Mouse (Mus musculus): ENCODE data around the gene Pde4d. TPM values are rescaled to one million over a fixed set of nuclear protein-coding genes. Genes with fewer than 3 reads are reported as not detected.

The Pde4d gene
- polyA plus RNA-seq, 1 experiment from 2014 or later: 12.4 TPM

GRCm38 (mm10) chr13:109388626-109389220 lies 939.0 kb downstream of the Pde4d start:
- Histone ChIP-seq H3K27me3 (replicated peaks) (no peaks in the 10 kb centered on the region), H3K4me1 (peaks cover 3% of the 10 kb centered on the region; the same call in 1 of the 2 replicates), H3K27ac (no peak overlapping the region), H3K36me3 (no peaks in the 10 kb centered on the region), H3K9ac (no peak overlapping the region), H3K4me2 (replicated peaks) (no peak overlapping the region), H3K9me3 (no peaks in the 10 kb centered on the region), H3K4me3 (no peak overlapping the region)
- WGBS: 72% methylated on average over 8 of the region's 8 CpGs
- no peak for ATAC-seq (ENCODE audit: low FRiP score, low read depth)

GRCm38 (mm10) chr13:109402396-109402795 lies 952.6 kb downstream of the Pde4d start:
- Histone ChIP-seq H3K9me3 (no peaks in the 10 kb centered on the region), H3K4me3 (no peak overlapping the region), H3K36me3 (no peaks in the 10 kb centered on the region), H3K9ac (no peak overlapping the region), H3K27ac (no peak overlapping the region), H3K4me2 (replicated peaks) (no peak overlapping the region), H3K4me1 (no peaks in the 10 kb centered on the region), H3K27me3 (replicated peaks) (no peaks in the 10 kb centered on the region)
- ATAC-seq (ENCODE audit: low FRiP score, low read depth): no peak
- 79% methylated on average over 4 of the region's 4 CpGs for WGBS

GRCm38 (mm10) chr13:109402936-109403335 lies 953.2 kb downstream of the Pde4d start:
- H3K27me3 ChIP-seq (replicated peaks): no peaks in the 10 kb centered on the region
- no peak for ATAC-seq (ENCODE audit: low FRiP score, low read depth)
- no peaks in the 10 kb centered on the region for H3K9me3 ChIP-seq
- WGBS: 14% methylated on average over 2 of the region's 2 CpGs
- no peak overlapping the region for H3K4me2 ChIP-seq (replicated peaks)
- H3K27ac ChIP-seq: no peak overlapping the region
- no peaks in the 10 kb centered on the region for H3K4me1 ChIP-seq
- no peak overlapping the region for H3K4me3 ChIP-seq
- H3K36me3 ChIP-seq: no peaks in the 10 kb centered on the region
- no peak overlapping the region for H3K9ac ChIP-seq

- no peaks in the 10 kb centered on the region for H3K36me3 ChIP-seq
- no peak overlapping the region for H3K4me3 ChIP-seq
- no peaks in the 10 kb centered on the region for H3K27me3 ChIP-seq (replicated peaks)
- WGBS: 94% methylated on average over 8 of the region's 8 CpGs
- no peak for ATAC-seq (ENCODE audit: low FRiP score, low read depth)
- H3K27ac ChIP-seq: no peak overlapping the region
- H3K9ac ChIP-seq: no peak overlapping the region
- H3K4me2 ChIP-seq (replicated peaks): no peak overlapping the region
- H3K4me1 ChIP-seq: no peaks in the 10 kb centered on the region
- H3K9me3 ChIP-seq: no peaks in the 10 kb centered on the region
These were observed 956.6 kb downstream of the Pde4d start for GRCm38 (mm10) chr13:109406341-109406740.

GRCm38 (mm10) chr13:109407371-109407770 lies 957.6 kb downstream of the Pde4d start:
- Histone ChIP-seq H3K4me1 (no peaks in the 10 kb centered on the region), H3K9me3 (no peaks in the 10 kb centered on the region), H3K9ac (no peak overlapping the region), H3K27me3 (replicated peaks) (no peaks in the 10 kb centered on the region), H3K36me3 (no peaks in the 10 kb centered on the region), H3K4me3 (no peak overlapping the region), H3K4me2 (replicated peaks) (no peak overlapping the region), H3K27ac (no peak overlapping the region)
- ATAC-seq (ENCODE audit: low FRiP score, low read depth): no peak
- WGBS: 56% methylated on average over 3 of the region's 3 CpGs

GRCm38 (mm10) chr13:109420426-109420825 lies 970.7 kb downstream of the Pde4d start:
- peaks cover 6% of the 10 kb centered on the region for H3K9me3 ChIP-seq
- no peak overlapping the region for H3K4me3 ChIP-seq
- no peak for ATAC-seq (ENCODE audit: low FRiP score, low read depth)
- H3K9ac ChIP-seq: no peak overlapping the region
- H3K27me3 ChIP-seq (replicated peaks): no peaks in the 10 kb centered on the region
- WGBS: 68% methylated on average over 3 of the region's 3 CpGs
- H3K4me1 ChIP-seq: no peaks in the 10 kb centered on the region
- no peaks in the 10 kb centered on the region for H3K36me3 ChIP-seq
- H3K27ac ChIP-seq: no peak overlapping the region
- H3K4me2 ChIP-seq (replicated peaks): no peak overlapping the region

GRCm38 (mm10) chr13:109424906-109425305 lies 975.2 kb downstream of the Pde4d start:
- no peak for ATAC-seq (ENCODE audit: low FRiP score, low read depth)
- no peaks in the 10 kb centered on the region for H3K36me3 ChIP-seq
- H3K27me3 ChIP-seq (replicated peaks): no peaks in the 10 kb centered on the region
- no peak overlapping the region for H3K27ac ChIP-seq
- WGBS: 77% methylated on average over 2 of the region's 2 CpGs
- H3K9me3 ChIP-seq: peaks cover 6% of the 10 kb centered on the region
- H3K4me3 ChIP-seq: no peak overlapping the region
- no peak overlapping the region for H3K9ac ChIP-seq
- no peak overlapping the region for H3K4me2 ChIP-seq (replicated peaks)
- no peaks in the 10 kb centered on the region for H3K4me1 ChIP-seq

- no peak overlapping the region for H3K9ac ChIP-seq
- H3K27ac ChIP-seq: no peak overlapping the region
- H3K4me1 ChIP-seq: no peaks in the 10 kb centered on the region
- peaks cover 6% of the 10 kb centered on the region for H3K9me3 ChIP-seq
- 83% methylated on average over 13 of the region's 13 CpGs for WGBS
- H3K4me2 ChIP-seq (replicated peaks): no peak overlapping the region
- no peaks in the 10 kb centered on the region for H3K27me3 ChIP-seq (replicated peaks)
- no peaks in the 10 kb centered on the region for H3K36me3 ChIP-seq
- H3K4me3 ChIP-seq: no peak overlapping the region
- ATAC-seq (ENCODE audit: low FRiP score, low read depth): no peak
These were observed 975.8 kb downstream of the Pde4d start for GRCm38 (mm10) chr13:109425548-109425947.

- 96% methylated on average over 5 of the region's 5 CpGs for WGBS
- H3K4me3 ChIP-seq: no peak overlapping the region
- no peak overlapping the region for H3K4me2 ChIP-seq (replicated peaks)
- no peaks in the 10 kb centered on the region for H3K27me3 ChIP-seq (replicated peaks)
- H3K27ac ChIP-seq: no peak overlapping the region
- no peaks in the 10 kb centered on the region for H3K36me3 ChIP-seq
- H3K4me1 ChIP-seq: no peaks in the 10 kb centered on the region
- H3K9me3 ChIP-seq: peaks cover 6% of the 10 kb centered on the region
- ATAC-seq (ENCODE audit: low FRiP score, low read depth): no peak
- H3K9ac ChIP-seq: no peak overlapping the region
These were observed 976.3 kb downstream of the Pde4d start for GRCm38 (mm10) chr13:109426058-109426457.

GRCm38 (mm10) chr13:109427541-109427940 lies 977.8 kb downstream of the Pde4d start:
- Histone ChIP-seq H3K9me3 (no peaks in the 10 kb centered on the region), H3K36me3 (no peaks in the 10 kb centered on the region), H3K9ac (no peak overlapping the region), H3K4me2 (replicated peaks) (no peak overlapping the region), H3K27me3 (replicated peaks) (no peaks in the 10 kb centered on the region), H3K27ac (no peak overlapping the region), H3K4me1 (no peaks in the 10 kb centered on the region), H3K4me3 (no peak overlapping the region)
- ATAC-seq (ENCODE audit: low FRiP score, low read depth): no peak
- 79% methylated on average over 7 of the region's 7 CpGs for WGBS

- WGBS: 69% methylated on average over 2 of the region's 2 CpGs
- no peak overlapping the region for H3K4me2 ChIP-seq (replicated peaks)
These were observed 979.8 kb downstream of the Pde4d start for GRCm38 (mm10) chr13:109429544-109429943.

GRCm38 (mm10) chr13:109437231-109437776 lies 987.6 kb downstream of the Pde4d start:
- H3K27me3 ChIP-seq (replicated peaks): no peaks in the 10 kb centered on the region
- H3K9ac ChIP-seq: no peak overlapping the region
- no peaks in the 10 kb centered on the region for H3K36me3 ChIP-seq
- 70% methylated on average over 4 of the region's 4 CpGs for WGBS
- no peak overlapping the region for H3K4me2 ChIP-seq (replicated peaks)
- H3K9me3 ChIP-seq: no peaks in the 10 kb centered on the region
- H3K4me1 ChIP-seq: no peaks in the 10 kb centered on the region
- no peak overlapping the region for H3K27ac ChIP-seq
- ATAC-seq (ENCODE audit: low FRiP score, low read depth): no peak
- no peak overlapping the region for H3K4me3 ChIP-seq

More at GRCm38 (mm10) chr13:109429544-109429943, 979.8 kb downstream of the Pde4d start:
- no peak overlapping the region for H3K4me3 ChIP-seq
- ATAC-seq (ENCODE audit: low FRiP score, low read depth): no peak
- no peaks in the 10 kb centered on the region for H3K9me3 ChIP-seq
- no peaks in the 10 kb centered on the region for H3K4me1 ChIP-seq
- no peak overlapping the region for H3K9ac ChIP-seq
- no peak overlapping the region for H3K27ac ChIP-seq
- no peaks in the 10 kb centered on the region for H3K27me3 ChIP-seq (replicated peaks)
- no peaks in the 10 kb centered on the region for H3K36me3 ChIP-seq
